In the genomic region with DNA sequence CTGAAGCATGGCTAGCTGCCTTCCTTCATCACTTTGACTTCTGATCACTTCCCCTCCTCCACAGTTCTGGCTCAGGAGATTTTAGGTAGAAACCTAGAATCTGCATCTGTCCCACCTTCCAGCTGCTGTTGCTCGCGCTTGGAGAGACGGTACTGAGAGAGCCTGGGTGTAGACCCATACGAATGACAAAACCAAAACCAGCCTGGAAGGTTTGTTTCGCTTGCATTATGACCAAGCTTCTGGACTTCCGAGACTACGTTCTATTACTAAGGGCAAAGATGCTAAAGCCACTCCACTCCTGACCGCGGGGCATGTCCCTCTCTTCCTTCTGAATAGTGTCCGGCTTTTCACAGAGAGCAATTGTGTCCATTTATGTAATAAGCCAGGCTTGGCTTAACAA, we compare ENCODE assay signal across 31 mouse cellular contexts.
"Had no signal": no experiment of that assay in that cellular context is flagged by ENCODE, and none has a peak within 500 bp of the region (broad histone marks: within the 10 kb centered on the region; RNA-seq: fewer than 3 reads in every experiment).

No protein-coding gene starts in this region.

- H3K36me3 ChIP-seq: heart, embryonic 10.5 days; heart, embryonic 12.5 days; heart, embryonic 13.5 days; heart, embryonic 15.5 days; hindbrain, embryonic 10.5 days; hindbrain, embryonic 12.5 days; hindbrain, embryonic 13.5 days; hindbrain, embryonic 15.5 days; intestine, embryonic 15.5 days; kidney, embryonic 15.5 days had no signal

- H3K9ac ChIP-seq: heart, embryonic 12.5 days; heart, embryonic 13.5 days; heart, embryonic 15.5 days; hindbrain, embryonic 12.5 days; hindbrain, embryonic 13.5 days; hindbrain, embryonic 14.5 days; hindbrain, embryonic 15.5 days; intestine, embryonic 15.5 days; kidney, embryonic 15.5 days had no signal

- H3K4me2 ChIP-seq: heart, embryonic 11.5 days; heart, embryonic 12.5 days; heart, embryonic 13.5 days; heart, embryonic 15.5 days; hindbrain, embryonic 12.5 days; hindbrain, embryonic 13.5 days; hindbrain, embryonic 14.5 days; hindbrain, embryonic 15.5 days; intestine, embryonic 15.5 days; kidney, embryonic 15.5 days had no signal

- H3K4me1 ChIP-seq: heart, embryonic 10.5 days; heart, embryonic 12.5 days; heart, embryonic 13.5 days; heart, embryonic 15.5 days; hindbrain, embryonic 12.5 days; intestine, embryonic 15.5 days; kidney, embryonic 15.5 days had no signal

- H3K4me3 ChIP-seq: heart, embryonic 10.5 days; heart, embryonic 12.5 days; heart, embryonic 13.5 days; heart, embryonic 15.5 days; hindbrain, embryonic 10.5 days; hindbrain, embryonic 12.5 days; hindbrain, embryonic 13.5 days; hindbrain, embryonic 15.5 days; intestine, embryonic 15.5 days; kidney, embryonic 15.5 days; layer of hippocampus, adult 2 months had no signal

- H3K9me3 ChIP-seq: heart, embryonic 10.5 days; heart, embryonic 12.5 days; heart, embryonic 13.5 days; heart, embryonic 15.5 days; hindbrain, embryonic 10.5 days; hindbrain, embryonic 12.5 days; hindbrain, embryonic 13.5 days; hindbrain, embryonic 15.5 days; intestine, embryonic 15.5 days; kidney, embryonic 15.5 days had no signal

- H3K27me3 ChIP-seq: heart, embryonic 12.5 days; heart, embryonic 13.5 days; heart, embryonic 15.5 days; hindbrain, embryonic 12.5 days; hindbrain, embryonic 13.5 days; hindbrain, embryonic 15.5 days; intestine, embryonic 15.5 days; kidney, embryonic 15.5 days had no signal

- DNase-seq: heart, postnatal 10 days; heart, postnatal 14 days; heart, postnatal 36 days; heart, postnatal 4 days; kidney, adult 11 months; kidney, adult 18-20 months; kidney, adult 2 months; kidney, adult 8-10 months; kidney, adult 9 months; kidney, postnatal 10 days; kidney, postnatal 14 days; kidney, postnatal 25 days; kidney, postnatal 36 days; kidney, postnatal 4 days; layer of hippocampus, adult 9-11 months; layer of hippocampus, postnatal 36 days had no signal

- H3K27ac ChIP-seq: heart, embryonic 10.5 days; heart, embryonic 13.5 days; heart, embryonic 15.5 days; hindbrain, embryonic 10.5 days; hindbrain, embryonic 12.5 days; hindbrain, embryonic 13.5 days; hindbrain, embryonic 14.5 days; hindbrain, embryonic 15.5 days; hindbrain, postnatal 0 days; intestine, embryonic 15.5 days; kidney, embryonic 15.5 days; kidney, postnatal 0 days; layer of hippocampus, adult 2 months had no signal
